Mouse (Mus musculus): Measurements from ENCODE around the gene Olfr670. TPM values are rescaled to one million over a fixed set of nuclear protein-coding genes. Genes with fewer than 3 reads are reported as not detected.
"Not testable (repeated sequence)": the region's sequence is repeated elsewhere in the genome, so short reads cannot be mapped to it uniquely, and the experiment has no call there.

The Olfr670 gene
- polyA plus RNA-seq (2014; fragmentation: Nextera tagmentation; extraction: Ambion mirVana) = not detected in 2 replicates

DNA sequence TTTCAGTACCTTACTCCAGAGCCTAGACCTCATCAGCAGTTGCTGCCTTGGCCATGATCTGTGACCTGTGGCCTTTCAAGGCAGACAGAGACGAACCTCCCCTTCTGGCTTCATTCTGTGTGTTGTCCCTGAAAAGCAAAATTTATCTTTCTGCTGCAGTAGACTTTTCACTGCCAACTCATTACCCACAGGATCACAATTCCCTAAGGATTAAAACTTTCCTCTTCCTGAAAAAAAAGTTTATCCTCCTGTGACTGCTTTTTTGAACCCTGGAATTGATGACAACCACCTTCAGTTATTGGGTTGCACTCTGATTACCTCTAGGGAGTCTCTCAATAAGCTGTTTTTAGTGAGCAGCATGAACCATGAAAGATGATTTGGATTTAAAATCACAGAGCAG, at the start of gene Olfr670:
TSS of gene Olfr670 (minus strand) at position 101 of the 400 bp plus-strand sequence.
- no peaks in the 10 kb centered on the region for H3K4me1 ChIP-seq (replicated peaks; ENCODE audit: control insufficient read depth, insufficient read depth, low read length)
- H3K9ac ChIP-seq (ENCODE audit: low read depth, low read length) = no peak within 1 kb of the TSS
- H3K27me3 ChIP-seq (ENCODE audit: control insufficient read depth, insufficient read depth, low read length) = no peaks in the 10 kb centered on the region
- ATAC-seq (ENCODE audit: low FRiP score) = no peak
- H3K4me2 ChIP-seq (replicated peaks; ENCODE audit: low read depth, low read length) = no peak within 1 kb of the TSS
- 60% methylated on average over 1 of the region's 1 CpGs for WGBS
- no peaks in the 10 kb centered on the region for H3K9me3 ChIP-seq (ENCODE audit: control insufficient read depth, low read length)
- H3K36me3 ChIP-seq (ENCODE audit: control insufficient read depth, insufficient read depth, low read length) = no peaks in the 10 kb centered on the region
- no peak for DNase-seq (ENCODE audit: low spot score)
- H3K4me3 ChIP-seq (ENCODE audit: low read depth, low read length) = no peak within 1 kb of the TSS
- H3K27ac ChIP-seq (ENCODE audit: low read depth, low read length) = no peak within 1 kb of the TSS

DNA sequence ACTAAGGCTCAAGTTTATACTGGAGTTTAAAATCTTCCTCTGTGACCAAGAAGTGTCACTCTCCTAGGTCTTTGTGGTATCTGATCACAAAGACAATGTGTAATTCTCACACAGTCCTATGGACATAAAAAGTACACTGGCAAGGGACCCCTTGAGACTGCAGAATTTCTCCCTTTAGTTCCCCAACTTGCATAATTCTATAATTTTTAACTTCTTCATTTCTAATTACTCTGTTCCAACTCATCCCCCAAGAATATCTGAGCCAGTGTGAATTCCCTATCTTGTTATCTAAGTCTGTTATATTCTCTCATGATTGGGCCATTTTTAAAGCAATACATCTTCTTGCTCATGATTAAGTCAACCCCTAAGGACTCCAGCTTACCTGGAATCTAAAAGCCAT, 39.5 kb upstream of the Olfr670 start, which contains the start of gene Olfr672:
TSS of gene Olfr672 (minus strand) at position 101 of the 400 bp plus-strand sequence.
- no peaks in the 10 kb centered on the region for H3K4me1 ChIP-seq (replicated peaks; ENCODE audit: control insufficient read depth, insufficient read depth, low read length)
- ATAC-seq (ENCODE audit: low FRiP score) = no peak
- H3K4me2 ChIP-seq (replicated peaks; ENCODE audit: low read depth, low read length) = no peak within 1 kb of the TSS
- H3K9ac ChIP-seq (ENCODE audit: low read depth, low read length) = no peak within 1 kb of the TSS
- no peaks in the 10 kb centered on the region for H3K27me3 ChIP-seq (ENCODE audit: control insufficient read depth, insufficient read depth, low read length)
- no peak within 1 kb of the TSS for H3K27ac ChIP-seq (ENCODE audit: low read depth, low read length)
- no peak within 1 kb of the TSS for H3K4me3 ChIP-seq (ENCODE audit: low read depth, low read length)
- no peaks in the 10 kb centered on the region for H3K36me3 ChIP-seq (ENCODE audit: control insufficient read depth, insufficient read depth, low read length)
- DNase-seq (ENCODE audit: low spot score) = no peak
- H3K9me3 ChIP-seq (ENCODE audit: control insufficient read depth, low read length) = no peaks in the 10 kb centered on the region

DNA sequence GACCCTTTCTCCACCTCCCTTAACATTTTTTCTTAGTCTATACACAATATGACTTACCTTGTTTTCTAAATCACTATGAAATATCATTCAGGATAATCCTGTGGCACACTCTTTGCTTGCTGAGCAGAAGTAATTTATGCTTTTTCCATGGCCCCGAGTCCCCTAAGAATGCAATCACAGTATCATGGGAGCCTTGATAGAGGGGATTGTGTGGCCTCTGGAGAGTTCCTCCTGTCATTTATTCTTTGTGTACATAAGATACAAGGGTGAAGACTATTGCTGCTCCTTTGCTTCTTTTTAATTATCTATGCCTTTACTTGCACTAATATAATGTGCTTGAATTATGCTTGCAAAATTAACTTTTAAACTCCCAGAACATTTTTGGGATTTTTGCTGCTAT, 16.6 kb upstream of the Olfr670 start, which contains the start of gene Olfr671:
TSS of gene Olfr671 (minus strand) at position 101 of the 400 bp plus-strand sequence.
- DNase-seq (ENCODE audit: low spot score) (no peak), ATAC-seq (ENCODE audit: low FRiP score) (no peak)
- 91% methylated on average over 1 of the region's 1 CpGs for WGBS
- Histone ChIP-seq H3K27ac (ENCODE audit: low read depth, low read length) (no peak within 1 kb of the TSS), H3K27me3 (ENCODE audit: control insufficient read depth, insufficient read depth, low read length) (no peaks in the 10 kb centered on the region), H3K9ac (ENCODE audit: low read depth, low read length) (no peak within 1 kb of the TSS), H3K4me2 (replicated peaks; ENCODE audit: low read depth, low read length) (no peak within 1 kb of the TSS), H3K36me3 (ENCODE audit: control insufficient read depth, insufficient read depth, low read length) (no peaks in the 10 kb centered on the region), H3K4me1 (replicated peaks; ENCODE audit: control insufficient read depth, insufficient read depth, low read length) (no peaks in the 10 kb centered on the region), H3K4me3 (ENCODE audit: low read depth, low read length) (no peak within 1 kb of the TSS), H3K9me3 (ENCODE audit: control insufficient read depth, low read length) (no peaks in the 10 kb centered on the region)

DNA sequence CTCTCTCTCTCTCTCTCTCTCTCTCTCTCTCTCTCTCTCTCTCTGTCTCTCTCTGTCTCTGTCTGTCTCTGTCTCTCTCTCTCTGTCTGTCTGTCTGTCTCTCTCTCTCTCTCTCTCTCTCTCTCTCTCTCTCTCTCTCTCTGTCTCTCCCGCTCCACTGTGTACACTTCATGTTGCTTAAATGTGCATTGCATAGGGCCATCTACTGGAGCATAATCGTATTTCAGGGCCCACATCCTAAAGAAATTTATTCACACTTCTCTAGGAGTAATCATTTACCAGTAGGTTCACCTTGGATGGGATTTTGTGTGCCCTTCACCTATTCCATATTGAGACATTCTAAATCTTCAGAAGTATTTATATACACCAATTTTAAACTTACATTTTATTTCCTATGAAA, 10.1 kb upstream of the Olfr670 start:
- 76% methylated on average over 2 of the region's 2 CpGs for WGBS
- not testable (repeated sequence) for H3K9ac ChIP-seq (ENCODE audit: low read depth, low read length); ATAC-seq (ENCODE audit: low FRiP score); H3K4me3 ChIP-seq (ENCODE audit: low read depth, low read length); H3K27me3 ChIP-seq (ENCODE audit: control insufficient read depth, insufficient read depth, low read length); H3K4me2 ChIP-seq (replicated peaks; ENCODE audit: low read depth, low read length); H3K4me1 ChIP-seq (replicated peaks; ENCODE audit: control insufficient read depth, insufficient read depth, low read length); H3K27ac ChIP-seq (ENCODE audit: low read depth, low read length); H3K9me3 ChIP-seq (ENCODE audit: control insufficient read depth, low read length); H3K36me3 ChIP-seq (ENCODE audit: control insufficient read depth, insufficient read depth, low read length); DNase-seq (ENCODE audit: low spot score)

DNA sequence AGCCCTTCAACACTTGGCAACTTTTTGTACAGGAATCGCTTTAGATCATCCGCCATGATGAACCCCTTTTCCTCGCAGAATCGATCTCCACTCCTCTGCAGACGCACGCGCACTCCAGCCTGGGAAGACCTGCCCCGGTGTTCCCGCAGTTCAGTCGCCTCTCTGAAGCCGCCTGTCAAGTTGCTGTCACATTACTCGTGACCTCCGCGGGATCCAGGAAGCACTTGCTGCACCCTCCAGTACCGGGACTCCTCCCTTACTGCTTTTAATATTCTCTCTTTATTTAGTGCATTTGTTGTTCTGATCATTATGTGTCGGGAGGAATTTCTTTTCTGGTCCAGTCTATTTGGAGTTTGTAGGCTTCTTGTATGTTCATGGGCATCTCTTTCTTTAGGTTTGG, 12.2 kb downstream of the Olfr670 start:
- H3K9ac ChIP-seq (ENCODE audit: low read depth, low read length); H3K27ac ChIP-seq (ENCODE audit: low read depth, low read length); H3K4me3 ChIP-seq (ENCODE audit: low read depth, low read length); H3K4me2 ChIP-seq (replicated peaks; ENCODE audit: low read depth, low read length); DNase-seq (ENCODE audit: low spot score); ATAC-seq (ENCODE audit: low FRiP score); H3K4me1 ChIP-seq (replicated peaks; ENCODE audit: control insufficient read depth, insufficient read depth, low read length); H3K9me3 ChIP-seq (ENCODE audit: control insufficient read depth, low read length); H3K27me3 ChIP-seq (ENCODE audit: control insufficient read depth, insufficient read depth, low read length); H3K36me3 ChIP-seq (ENCODE audit: control insufficient read depth, insufficient read depth, low read length): not testable (repeated sequence)
- 94% methylated on average over 16 of the region's 16 CpGs for WGBS

DNA sequence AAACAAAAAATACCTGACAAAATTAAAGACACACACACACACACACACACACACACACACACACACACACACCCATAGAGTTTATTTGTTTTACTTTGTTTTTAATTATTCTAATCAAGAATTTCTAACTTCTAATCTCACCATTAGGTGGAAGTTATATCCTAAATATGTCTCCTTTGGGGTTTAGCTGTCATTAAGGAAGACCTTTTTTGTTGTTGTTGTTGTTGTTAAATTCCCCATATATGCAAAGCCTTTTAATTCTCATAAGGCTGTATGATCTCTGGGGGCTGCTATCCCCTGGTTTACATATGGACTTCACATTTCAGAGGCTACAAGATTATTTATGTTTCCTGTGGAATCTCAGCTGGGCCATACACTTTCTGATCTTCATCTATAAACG, 28.5 kb downstream of the Olfr670 start, which contains the start of gene Olfr669:
TSS of gene Olfr669 (plus strand) at position 301 of the 400 bp plus-strand sequence.
- no peak within 1 kb of the TSS for H3K27ac ChIP-seq (ENCODE audit: low read depth, low read length)
- no peaks in the 10 kb centered on the region for H3K36me3 ChIP-seq (ENCODE audit: control insufficient read depth, insufficient read depth, low read length)
- DNase-seq (ENCODE audit: low spot score) (no peak), ATAC-seq (ENCODE audit: low FRiP score) (no peak)
- H3K9me3 ChIP-seq (ENCODE audit: control insufficient read depth, low read length) = no peaks in the 10 kb centered on the region
- no peak within 1 kb of the TSS for H3K4me3 ChIP-seq (ENCODE audit: low read depth, low read length)
- H3K4me1 ChIP-seq (replicated peaks; ENCODE audit: control insufficient read depth, insufficient read depth, low read length) = no peaks in the 10 kb centered on the region
- H3K9ac ChIP-seq (ENCODE audit: low read depth, low read length) = no peak within 1 kb of the TSS
- H3K4me2 ChIP-seq (replicated peaks; ENCODE audit: low read depth, low read length) = no peak within 1 kb of the TSS
- WGBS = 79% methylated on average over 1 of the region's 1 CpGs
- no peaks in the 10 kb centered on the region for H3K27me3 ChIP-seq (ENCODE audit: control insufficient read depth, insufficient read depth, low read length)

DNA sequence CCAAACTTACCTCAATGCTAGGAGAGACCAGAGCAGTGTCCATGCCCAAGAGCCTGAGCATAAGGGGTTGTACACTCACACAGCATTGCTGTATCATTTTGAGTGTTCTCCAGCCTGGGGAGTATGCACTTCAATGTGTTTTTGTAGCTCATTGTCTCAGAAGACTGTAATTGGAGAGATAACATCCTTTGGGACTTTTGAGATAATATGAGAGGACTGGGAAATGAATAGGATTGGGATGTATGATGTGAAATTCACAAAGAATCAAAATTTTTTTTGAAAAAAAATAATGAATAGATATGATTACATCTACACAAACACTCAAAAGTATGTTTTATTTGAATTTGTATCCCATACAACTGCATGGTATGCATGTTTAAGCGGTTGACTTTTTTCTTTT, 34.5 kb downstream of the Olfr670 start, which contains the start of gene Olfr668:
TSS of gene Olfr668 (minus strand) at position 101 of the 400 bp plus-strand sequence.
- H3K4me2 ChIP-seq (replicated peaks; ENCODE audit: low read depth, low read length) = no peak within 1 kb of the TSS
- no peak within 1 kb of the TSS for H3K4me3 ChIP-seq (ENCODE audit: low read depth, low read length)
- no peaks in the 10 kb centered on the region for H3K4me1 ChIP-seq (replicated peaks; ENCODE audit: control insufficient read depth, insufficient read depth, low read length)
- H3K9ac ChIP-seq (ENCODE audit: low read depth, low read length) = no peak within 1 kb of the TSS
- no peak within 1 kb of the TSS for H3K27ac ChIP-seq (ENCODE audit: low read depth, low read length)
- no peaks in the 10 kb centered on the region for H3K36me3 ChIP-seq (ENCODE audit: control insufficient read depth, insufficient read depth, low read length)
- WGBS = 82% methylated on average over 1 of the region's 1 CpGs
- no peaks in the 10 kb centered on the region for H3K9me3 ChIP-seq (ENCODE audit: control insufficient read depth, low read length)
- ATAC-seq (ENCODE audit: low FRiP score) = no peak
- DNase-seq (ENCODE audit: low spot score) = no peak
- H3K27me3 ChIP-seq (ENCODE audit: control insufficient read depth, insufficient read depth, low read length) = no peaks in the 10 kb centered on the region

DNA sequence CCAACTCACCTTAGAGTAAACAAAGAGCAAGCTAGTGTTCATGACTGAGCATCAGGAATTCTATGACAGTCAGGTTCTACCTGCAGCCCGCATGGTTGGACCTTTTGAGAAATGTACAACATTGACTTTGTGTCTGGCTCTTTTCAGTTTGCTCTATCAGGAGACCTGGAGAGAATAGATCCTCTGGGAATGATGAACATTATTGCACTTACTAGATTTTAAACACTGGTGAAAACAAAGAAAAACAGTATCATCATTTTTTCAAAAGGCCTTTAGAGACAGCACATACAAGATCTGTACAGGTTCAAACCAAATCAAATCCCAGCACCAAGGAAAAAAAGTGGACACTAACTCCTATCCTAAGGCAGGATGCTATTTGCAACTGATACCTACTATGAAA, 41.0 kb downstream of the Olfr670 start, which contains the start of gene Olfr667:
TSS of gene Olfr667 (minus strand) at position 101 of the 400 bp plus-strand sequence.
- DNase-seq (ENCODE audit: low spot score) (no peak), ATAC-seq (ENCODE audit: low FRiP score) (no peak)
- H3K4me3 ChIP-seq (ENCODE audit: low read depth, low read length) = no peak within 1 kb of the TSS
- no peak within 1 kb of the TSS for H3K27ac ChIP-seq (ENCODE audit: low read depth, low read length)
- H3K4me2 ChIP-seq (replicated peaks; ENCODE audit: low read depth, low read length) = no peak within 1 kb of the TSS
- H3K36me3 ChIP-seq (ENCODE audit: control insufficient read depth, insufficient read depth, low read length) = no peaks in the 10 kb centered on the region
- H3K27me3 ChIP-seq (ENCODE audit: control insufficient read depth, insufficient read depth, low read length) = no peaks in the 10 kb centered on the region
- H3K4me1 ChIP-seq (replicated peaks; ENCODE audit: control insufficient read depth, insufficient read depth, low read length) = no peaks in the 10 kb centered on the region
- H3K9me3 ChIP-seq (ENCODE audit: control insufficient read depth, low read length) = no peaks in the 10 kb centered on the region
- 88% methylated on average over 1 of the region's 1 CpGs for WGBS
- no peak within 1 kb of the TSS for H3K9ac ChIP-seq (ENCODE audit: low read depth, low read length)

Data from hindbrain, embryonic 11.5 days (tissue).